Comparison of ENCODE assay signal across 8 mouse cellular contexts in genomic region chr2:106431141-106431540, GRCm38 (mm10).
DNase-seq lines count a peak whose midpoint lies in the region; ATAC-seq lines count a peak whose summit lies in the region.

No protein-coding gene starts in this region.

- no peak overlapping the region for H3K9ac ChIP-seq in limb, embryonic 11.5 days (ENCODE audit: low read length)
- H3K9ac ChIP-seq in neural tube, embryonic 12.5 days: no peak overlapping the region

- WGBS in limb, embryonic 11.5 days: 38% methylated on average over 8 of the region's 8 CpGs
- WGBS in neural tube, embryonic 12.5 days: 35% methylated on average over 8 of the region's 8 CpGs

- H3K4me2 ChIP-seq in limb, embryonic 11.5 days (ENCODE audit: low read depth, severe bottlenecking): no peak overlapping the region
- H3K4me2 ChIP-seq in neural tube, embryonic 12.5 days (replicated peaks): peak overlapping the region; percentile 41

- H3K9me3 ChIP-seq in limb, embryonic 11.5 days (ENCODE audit: control insufficient read depth, low read length): no peaks in the 10 kb centered on the region
- H3K9me3 ChIP-seq in neural tube, embryonic 12.5 days: no peaks in the 10 kb centered on the region

- H3K27me3 ChIP-seq in limb, embryonic 11.5 days (ENCODE audit: control insufficient read depth, insufficient read depth, low read length): no peaks in the 10 kb centered on the region
- no peaks in the 10 kb centered on the region for H3K27me3 ChIP-seq in neural tube, embryonic 12.5 days (replicated peaks)

- H3K27ac ChIP-seq in limb, embryonic 11.5 days (replicated peaks; ENCODE audit: low read depth, low read length): no peak overlapping the region
- H3K27ac ChIP-seq in neural tube, embryonic 12.5 days: no peak overlapping the region

- peaks cover 15% of the 10 kb centered on the region for H3K4me1 ChIP-seq in limb, embryonic 11.5 days (ENCODE audit: control insufficient read depth, insufficient read depth, low read length)
- 0 out of 2 replicates have a peak, but pooled peaks cover 6% of the 10 kb centered on the region for H3K4me1 ChIP-seq in neural tube, embryonic 12.5 days

- ATAC-seq in limb, embryonic 11.5 days (ENCODE audit: insufficient number of reproducible peaks, low FRiP score, low TSS enrichment, low read depth): no peak
- peak; percentile 56 for ATAC-seq in neural tube, embryonic 12.5 days (ENCODE audit: low FRiP score, low read depth)

- DNase-seq in thymus, postnatal 25 days: peak; percentile 5
- DNase-seq in thymus, adult 18-20 months: no peak
- DNase-seq in embryo, embryonic 9.5 days (ENCODE audit: extremely low spot score): peak; percentile 70
- peak; percentile 4 to 16 for DNase-seq in heart, adult 9 months (ENCODE audit: low spot score in 2 of 2)
- DNase-seq in kidney, adult 9 months: peak; percentile 77
- peak; percentile 82 for DNase-seq in limb, embryonic 11.5 days (ENCODE audit: low spot score)
- peak; percentile 43 to 47 for DNase-seq in urinary bladder, postnatal 36 days (ENCODE audit: low spot score in 2 of 2)

- H3K4me3 ChIP-seq in limb, embryonic 11.5 days (ENCODE audit: low read depth, low read length): no peak overlapping the region
- H3K4me3 ChIP-seq in neural tube, embryonic 12.5 days: no peak overlapping the region

- H3K36me3 ChIP-seq in limb, embryonic 11.5 days (ENCODE audit: control insufficient read depth, insufficient read depth, low read length): no peaks in the 10 kb centered on the region
- no peaks in the 10 kb centered on the region for H3K36me3 ChIP-seq in neural tube, embryonic 12.5 days

Comparison
In these comparisons a context has a peak if more than half of its experiments do, and no peak if none do; other contexts are left out.
1. DNase-seq: peak in thymus, postnatal 25 days (single experiment), embryo, embryonic 9.5 days (single experiment), heart, adult 9 months (2 of 2), kidney, adult 9 months (single experiment), limb, embryonic 11.5 days (single experiment) and urinary bladder, postnatal 36 days (2 of 2); none in thymus, adult 18-20 months (0 of 2).